Mouse (Mus musculus): ENCODE results near the gene Plpp4.

- TF ChIP-seq NRF1 (IDR thresholded peaks at IDR 0.05; ENCODE audit: low read depth, low read length) (no peak), MAFK (IDR thresholded peaks at IDR 0.05; ENCODE audit: insufficient replicate concordance, low read length) (no peak), MEF2A (IDR thresholded peaks at IDR 0.05; ENCODE audit: borderline replicate concordance, low read depth, low read length) (no peak), MAZ (IDR thresholded peaks at IDR 0.05; ENCODE audit: low read depth, low read length) (no peak), SMC3 (IDR thresholded peaks at IDR 0.05; ENCODE audit: low read depth, low read length) (no peak), RCOR1 (conservative IDR thresholded peaks at IDR 0.05; ENCODE audit: low read depth, low read length) (no peak), CHD1 (IDR thresholded peaks at IDR 0.05; ENCODE audit: low read depth, low read length) (no peak), BHLHE40 (IDR thresholded peaks at IDR 0.05; ENCODE audit: low read depth, low read length) (no peak), USF1 (IDR thresholded peaks at IDR 0.05; ENCODE audit: low read depth, low read length) (no peak), CTCF (conservative IDR thresholded peaks at IDR 0.05 in 1 of 2, IDR thresholded peaks at IDR 0.05 in 1 of 2; ENCODE audit: low read depth in 2 of 2, low read length in 2 of 2) (no peak), EP300 (IDR thresholded peaks at IDR 0.05; ENCODE audit: low read length) (no peak), GABPA (IDR thresholded peaks at IDR 0.05; ENCODE audit: insufficient replicate concordance, low read depth, low read length) (no peak), POLR2A (IDR thresholded peaks at IDR 0.05; ENCODE audit: low read depth, low read length) (no peak)
Observed at GRCm38 (mm10) chr7:129216547-129217195, 40.2 kb upstream of the Plpp4 start.
